Mouse (Mus musculus) hindbrain, embryonic 10.5 days (tissue): Measurements from ENCODE around the gene Rhbdf2. TPM values are rescaled to one million over a fixed set of nuclear protein-coding genes. Genes with fewer than 3 reads are reported as not detected.

ENCODE experiments used
- DNase-seq: peaks from one replicate; pipeline ENCODE4 v3.0.0-alpha.2; 2017; ENCODE audit warnings: low spot score
- H3K27ac ChIP-seq: fragments of 300-500 bp; sonication (generic); 2 replicates; pipeline ENCODE4 v1.5.1; 2016; ENCODE audit warnings: mild to moderate bottlenecking, moderate library complexity
- H3K27me3 ChIP-seq: fragments of 300-500 bp; sonication (generic); 2 replicates; pipeline ENCODE4 v1.6.1; 2016; ENCODE audit warnings: mild to moderate bottlenecking; ENCODE audit not compliant: poor library complexity, insufficient read depth, severe bottlenecking
- H3K36me3 ChIP-seq: fragments of 300-500 bp; sonication (generic); 2 replicates; pipeline ENCODE4 v1.6.1; 2016; ENCODE audit warnings: mild to moderate bottlenecking, moderate library complexity
- H3K4me1 ChIP-seq: fragments of 300-500 bp; sonication (generic); replicated peaks from 2 replicates; pipeline ENCODE4 v1.6.1; 2016; ENCODE audit warnings: mild to moderate bottlenecking
- H3K4me3 ChIP-seq: fragments of 300-500 bp; sonication (generic); 2 replicates; pipeline ENCODE4 v1.5.1; 2016; ENCODE audit warnings: mild to moderate bottlenecking, moderate library complexity
- H3K9me3 ChIP-seq: fragments of 300-500 bp; sonication (generic); 2 replicates; pipeline ENCODE4 v1.6.1; 2016; ENCODE audit warnings: mild to moderate bottlenecking, moderate library complexity
- WGBS: fragments of 180-500 bp; shearing (Covaris S2); methylation state at CpG from one replicate; pipeline ENCODE4 v1.1.7; 2016; 5-methylcytosine and 5-hydroxymethylcytosine counted together
- polyA plus RNA-seq: library from polyadenylated mRNA; unstranded; fragments of >200 nt; fragmentation: Nextera tagmentation; extraction: Ambion mirVana; gene quantifications from 2 replicates; pipeline ENCODE4 v1.2.1, GENCODE M21; 2016

The Rhbdf2 gene
- polyA plus RNA-seq, 1 experiment from 2014 or later, result 3.8 TPM

DNA sequence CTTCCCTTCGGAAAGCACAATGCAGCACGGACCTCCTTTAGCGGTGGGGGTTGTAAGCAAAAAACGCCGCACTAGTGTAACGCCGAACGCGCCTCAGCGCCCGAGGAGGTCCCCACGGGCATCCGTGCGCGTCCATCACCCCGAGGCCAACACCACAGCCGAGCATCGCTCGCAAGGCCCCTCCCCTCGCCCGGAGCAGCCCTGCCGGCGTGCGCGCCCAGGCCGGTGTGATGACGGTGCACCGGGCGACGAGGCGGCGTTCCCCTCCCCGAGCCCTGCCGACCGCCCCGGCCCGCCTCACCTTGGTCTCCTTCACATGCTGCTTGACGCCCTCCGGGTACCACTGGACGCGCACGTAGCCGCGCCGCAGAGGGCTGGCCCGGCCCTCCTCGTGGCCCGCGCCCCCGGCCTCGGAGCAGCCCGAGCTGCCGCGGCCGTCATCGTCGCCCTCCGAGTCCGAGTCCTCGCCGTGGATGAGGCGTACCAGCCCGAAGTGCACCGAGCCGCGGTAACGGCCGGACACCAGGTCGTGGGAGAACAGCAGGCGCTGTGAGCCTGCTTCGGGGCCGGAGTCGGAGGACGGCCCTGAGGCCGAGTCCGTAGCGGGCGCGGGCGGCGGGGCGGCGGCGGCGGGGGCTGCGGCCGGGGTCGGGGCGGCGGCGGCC lies 46.0 kb downstream of the Rhbdf2 start:
- peak overlapping the region; percentile 95 for H3K27ac ChIP-seq
- H3K36me3 ChIP-seq, result peaks cover 5% of the 10 kb centered on the region; the same call in 1 of the 2 replicates
- no peaks in the 10 kb centered on the region for H3K9me3 ChIP-seq
- no peaks in the 10 kb centered on the region; the same call in 1 of the 2 replicates for H3K27me3 ChIP-seq
- peak; percentile 62 for DNase-seq
- peak overlapping the region; percentile 97 for H3K4me3 ChIP-seq
- peaks cover 47% of the 10 kb centered on the region for H3K4me1 ChIP-seq
- WGBS, result under 1% methylated on average over 91 of the region's 91 CpGs

DNA sequence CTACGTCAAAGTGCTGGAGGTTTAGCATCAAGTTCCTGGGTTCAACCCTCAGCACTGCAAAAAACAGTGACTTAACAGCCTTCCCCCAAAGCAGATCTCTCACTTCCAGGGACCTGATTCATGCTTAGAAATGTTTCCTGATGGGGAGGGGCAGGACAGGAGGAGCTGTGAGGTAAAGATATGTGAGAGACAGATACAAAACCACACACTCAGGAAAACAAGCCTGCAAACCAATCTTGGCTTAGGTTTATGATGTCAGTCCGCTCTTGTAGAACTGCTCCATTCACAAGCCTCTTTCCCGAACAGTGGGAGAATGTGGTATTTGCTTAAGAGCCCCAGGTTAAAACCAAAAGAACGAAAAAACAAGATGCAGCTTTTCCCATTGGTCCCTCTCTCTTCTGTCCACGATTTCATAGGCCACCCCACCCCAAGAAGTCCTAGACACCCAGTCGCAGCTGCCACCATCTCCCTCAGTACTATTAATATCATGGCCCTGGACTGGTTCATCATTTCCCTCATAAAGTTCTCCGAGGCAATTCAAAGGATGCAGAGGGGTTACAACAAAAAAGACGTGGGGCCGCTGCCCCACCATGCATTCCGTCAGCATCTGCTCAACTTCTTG lies 46.7 kb downstream of the Rhbdf2 start:
- H3K4me1 ChIP-seq, result peaks cover 54% of the 10 kb centered on the region
- peak overlapping the region; percentile 95 for H3K27ac ChIP-seq
- H3K4me3 ChIP-seq, result peak overlapping the region; percentile 97
- DNase-seq, result no peak
- peaks cover 5% of the 10 kb centered on the region; the same call in 1 of the 2 replicates for H3K36me3 ChIP-seq
- H3K27me3 ChIP-seq, result no peaks in the 10 kb centered on the region; the same call in 1 of the 2 replicates
- 28% methylated on average over 10 of the region's 10 CpGs for WGBS
- H3K9me3 ChIP-seq, result no peaks in the 10 kb centered on the region

DNA sequence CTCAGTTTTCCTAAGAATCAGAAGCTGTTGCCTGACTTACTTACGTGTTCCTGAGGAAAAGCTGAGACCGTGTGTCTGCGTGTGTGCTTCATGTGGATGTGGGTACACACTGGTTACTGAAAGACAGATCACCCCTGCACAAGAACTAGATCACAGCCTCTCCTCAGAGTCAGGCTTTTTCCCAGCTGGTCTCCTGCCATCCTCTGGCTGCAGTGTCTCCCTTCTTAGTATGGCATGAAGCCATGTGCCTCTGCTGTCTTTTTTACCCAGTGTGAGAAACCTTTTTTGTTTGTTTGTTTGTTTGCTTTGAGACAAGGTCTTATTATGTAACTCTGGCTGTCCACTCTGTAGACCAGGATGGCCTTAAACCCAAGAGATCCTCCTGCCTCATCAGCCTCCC lies 47.5 kb downstream of the Rhbdf2 start:
- peaks cover 5% of the 10 kb centered on the region; the same call in 1 of the 2 replicates for H3K36me3 ChIP-seq
- no peak for DNase-seq
- H3K9me3 ChIP-seq, result no peaks in the 10 kb centered on the region
- H3K27ac ChIP-seq, result no peak overlapping the region
- WGBS, result 94% methylated on average over 3 of the region's 3 CpGs
- H3K4me3 ChIP-seq, result no peak overlapping the region
- H3K27me3 ChIP-seq, result no peaks in the 10 kb centered on the region; the same call in 1 of the 2 replicates
- peaks cover 63% of the 10 kb centered on the region for H3K4me1 ChIP-seq

DNA sequence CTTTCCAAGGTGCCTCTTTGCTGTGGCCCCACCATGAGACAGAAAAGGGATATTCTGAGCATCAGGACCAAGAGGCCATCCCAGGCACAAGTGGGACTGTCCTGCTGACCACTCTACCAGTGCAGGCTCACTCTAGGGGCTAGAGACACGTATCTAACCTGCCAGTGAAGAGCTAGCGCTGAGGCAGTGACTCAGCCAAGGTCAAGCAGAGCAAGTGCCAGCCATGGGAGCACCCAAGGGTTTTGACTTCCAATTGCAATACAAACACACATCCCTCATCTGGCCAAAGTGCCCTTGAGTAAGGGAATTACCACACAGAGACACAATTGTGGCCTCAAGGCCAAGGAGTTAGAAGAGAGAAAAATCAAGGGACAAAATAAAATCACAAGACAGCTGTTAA lies 51.4 kb downstream of the Rhbdf2 start:
- peaks cover 91% of the 10 kb centered on the region for H3K4me1 ChIP-seq
- peaks cover 5% of the 10 kb centered on the region; the same call in 1 of the 2 replicates for H3K36me3 ChIP-seq
- H3K4me3 ChIP-seq, result no peak overlapping the region
- H3K27ac ChIP-seq, result no peak overlapping the region
- WGBS, result 85% methylated on average over 2 of the region's 2 CpGs
- H3K27me3 ChIP-seq, result no peaks in the 10 kb centered on the region
- no peak for DNase-seq
- no peaks in the 10 kb centered on the region for H3K9me3 ChIP-seq

GRCm38 (mm10) chr11:116574982-116575381 lies 51.8 kb downstream of the Rhbdf2 start:
- DNase-seq, result no peak
- Histone ChIP-seq H3K4me3 (no peak overlapping the region), H3K36me3 (peaks cover 5% of the 10 kb centered on the region; the same call in 1 of the 2 replicates), H3K9me3 (no peaks in the 10 kb centered on the region), H3K27me3 (no peaks in the 10 kb centered on the region), H3K27ac (no peak overlapping the region), H3K4me1 (peaks cover 87% of the 10 kb centered on the region)
- 73% methylated on average over 6 of the region's 6 CpGs for WGBS

GRCm38 (mm10) chr11:116574486-116574885 lies 52.3 kb downstream of the Rhbdf2 start:
- peaks cover 82% of the 10 kb centered on the region for H3K4me1 ChIP-seq
- H3K4me3 ChIP-seq, result no peak overlapping the region
- H3K27ac ChIP-seq, result no peak overlapping the region
- DNase-seq, result no peak
- H3K36me3 ChIP-seq, result peaks cover 4% of the 10 kb centered on the region; the same call in 1 of the 2 replicates
- no peaks in the 10 kb centered on the region for H3K9me3 ChIP-seq
- 67% methylated on average over 6 of the region's 6 CpGs for WGBS
- H3K27me3 ChIP-seq, result no peaks in the 10 kb centered on the region

- no peak for DNase-seq
- Histone ChIP-seq H3K36me3 (no peaks in the 10 kb centered on the region), H3K27me3 (no peaks in the 10 kb centered on the region), H3K27ac (peak overlapping the region; percentile 56), H3K9me3 (no peaks in the 10 kb centered on the region), H3K4me3 (no peak overlapping the region; the same call in 1 of the 2 replicates), H3K4me1 (peaks cover 72% of the 10 kb centered on the region)
- 54% methylated on average over 12 of the region's 12 CpGs for WGBS
These were observed 53.9 kb downstream of the Rhbdf2 start for GRCm38 (mm10) chr11:116572756-116573543.

- 88% methylated on average over 19 of the region's 19 CpGs for WGBS
- no peaks in the 10 kb centered on the region for H3K36me3 ChIP-seq
- no peaks in the 10 kb centered on the region for H3K9me3 ChIP-seq
- H3K4me1 ChIP-seq, result peaks cover 69% of the 10 kb centered on the region
- H3K4me3 ChIP-seq, result no peak overlapping the region
- H3K27ac ChIP-seq, result no peak overlapping the region; the same call in 1 of the 2 replicates
- H3K27me3 ChIP-seq, result no peaks in the 10 kb centered on the region
- DNase-seq, result no peak
These were observed 54.8 kb downstream of the Rhbdf2 start for GRCm38 (mm10) chr11:116571767-116572679.

- WGBS, result 92% methylated on average over 7 of the region's 7 CpGs
- Histone ChIP-seq H3K4me3 (no peak overlapping the region), H3K27me3 (no peaks in the 10 kb centered on the region), H3K27ac (no peak overlapping the region), H3K9me3 (no peaks in the 10 kb centered on the region), H3K4me1 (peaks cover 59% of the 10 kb centered on the region), H3K36me3 (no peaks in the 10 kb centered on the region)
- DNase-seq, result no peak
These were observed 56.0 kb downstream of the Rhbdf2 start for GRCm38 (mm10) chr11:116570821-116571220.

DNA sequence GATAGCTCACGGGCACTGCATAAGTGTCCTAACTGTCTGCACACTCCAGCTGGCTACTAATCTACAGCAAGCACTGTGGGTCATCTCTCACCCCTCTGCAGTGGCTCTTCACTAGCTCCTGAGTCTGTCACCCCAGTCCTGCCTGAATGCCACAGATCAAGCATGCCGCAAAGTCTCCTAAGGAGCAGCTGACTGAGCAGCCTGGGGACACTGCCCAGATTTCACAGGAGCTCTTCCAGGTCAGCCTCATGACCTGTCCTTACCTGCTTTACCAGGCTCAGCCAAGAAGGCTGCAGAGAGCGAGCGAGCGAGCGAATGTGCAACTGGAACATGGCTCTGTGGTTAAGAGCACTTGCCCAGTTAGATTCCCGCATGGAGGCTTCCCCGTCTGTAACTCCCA lies 59.3 kb downstream of the Rhbdf2 start:
- H3K36me3 ChIP-seq, result peaks cover 7% of the 10 kb centered on the region
- WGBS, result 88% methylated on average over 8 of the region's 8 CpGs
- no peak overlapping the region for H3K4me3 ChIP-seq
- no peak for DNase-seq
- H3K27ac ChIP-seq, result no peak overlapping the region
- no peaks in the 10 kb centered on the region for H3K27me3 ChIP-seq
- H3K9me3 ChIP-seq, result no peaks in the 10 kb centered on the region
- H3K4me1 ChIP-seq, result peaks cover 33% of the 10 kb centered on the region

GRCm38 (mm10) chr11:116565283-116566041 lies 61.4 kb downstream of the Rhbdf2 start:
- no peak overlapping the region for H3K4me3 ChIP-seq
- peaks cover 16% of the 10 kb centered on the region for H3K4me1 ChIP-seq
- H3K36me3 ChIP-seq, result peaks cover 7% of the 10 kb centered on the region
- H3K27ac ChIP-seq, result no peak overlapping the region
- 80% methylated on average over 7 of the region's 7 CpGs for WGBS
- no peaks in the 10 kb centered on the region for H3K27me3 ChIP-seq
- no peaks in the 10 kb centered on the region for H3K9me3 ChIP-seq
- no peak for DNase-seq
